Comparison of ENCODE assay signal across 7 mouse cellular contexts in genomic region chr17:33254530-33255318, GRCm38 (mm10). TPM values are rescaled to one million over a fixed set of nuclear protein-coding genes. Genes with fewer than 3 reads are reported as not detected.
DNase-seq lines count a peak whose midpoint lies in the region; ATAC-seq and TF ChIP-seq lines count a peak whose summit lies in the region.
"Not testable (repeated sequence)": the region's sequence is repeated elsewhere in the genome, so short reads cannot be mapped to it uniquely, and the experiment has no call there.

TSS of gene Zfp955a (minus strand) at chr17:33255145.

- TF ChIP-seq CTCF in gastrocnemius, adult 2 months (IDR thresholded peaks at IDR 0.05); lung, embryonic 14.5 days (IDR thresholded peaks at IDR 0.05; ENCODE audit: low read depth); midbrain, postnatal 0 days (IDR thresholded peaks at IDR 0.05): not testable (repeated sequence)

- 31% methylated on average over 1 of the region's 34 CpGs for WGBS in embryonic facial prominence, embryonic 13.5 days
- WGBS in hindbrain, embryonic 10.5 days = 43% methylated on average over 1 of the region's 34 CpGs
- WGBS in kidney, embryonic 16.5 days = 58% methylated on average over 1 of the region's 34 CpGs
- 29% methylated on average over 1 of the region's 34 CpGs for WGBS in lung, embryonic 14.5 days
- WGBS in midbrain, postnatal 0 days = 45% methylated on average over 1 of the region's 34 CpGs

- not testable (repeated sequence) for H3K36me3 ChIP-seq in embryonic facial prominence, embryonic 13.5 days; hindbrain, embryonic 10.5 days; kidney, embryonic 16.5 days (ENCODE audit: insufficient read depth, low read length); lung, embryonic 14.5 days (ENCODE audit: insufficient read depth); midbrain, postnatal 0 days (ENCODE audit: insufficient read depth, low read length)

- not testable (repeated sequence) for H3K27ac ChIP-seq in embryonic facial prominence, embryonic 13.5 days; gastrocnemius, adult 2 months; hindbrain, embryonic 10.5 days; kidney, embryonic 16.5 days (ENCODE audit: low read length); lung, embryonic 14.5 days (ENCODE audit: low read depth); midbrain, postnatal 0 days (ENCODE audit: low read depth, low read length)

- ATAC-seq in embryonic facial prominence, embryonic 13.5 days (ENCODE audit: insufficient number of reproducible peaks, insufficient read depth, low FRiP score, low TSS enrichment, low read depth) = peak; percentile 94
- ATAC-seq in kidney, embryonic 16.5 days (ENCODE audit: low FRiP score, low TSS enrichment) = peak; percentile 99
- peak; percentile 100 for ATAC-seq in lung, embryonic 14.5 days (ENCODE audit: insufficient read depth)
- peak; percentile 99 for ATAC-seq in midbrain, postnatal 0 days (ENCODE audit: low FRiP score)

- not testable (repeated sequence) for H3K4me1 ChIP-seq in embryonic facial prominence, embryonic 13.5 days; hindbrain, embryonic 10.5 days (replicated peaks); kidney, embryonic 16.5 days (ENCODE audit: insufficient read depth, low read length); lung, embryonic 14.5 days (ENCODE audit: insufficient read depth); midbrain, postnatal 0 days (ENCODE audit: insufficient read depth, low read length)

- H3K4me2 ChIP-seq in embryonic facial prominence, embryonic 13.5 days = peak within 1 kb of the TSS; percentile 34
- not testable (repeated sequence) for H3K4me2 ChIP-seq in kidney, embryonic 16.5 days (replicated peaks; ENCODE audit: low read depth, low read length); midbrain, postnatal 0 days (ENCODE audit: low read depth, low read length, poor library complexity, severe bottlenecking)
- peak within 1 kb of the TSS; percentile 23; the same call in 1 of the 2 replicates for H3K4me2 ChIP-seq in lung, embryonic 14.5 days

- not testable (repeated sequence) for H3K27me3 ChIP-seq in embryonic facial prominence, embryonic 13.5 days; hindbrain, embryonic 10.5 days (ENCODE audit: insufficient read depth, poor library complexity, severe bottlenecking); kidney, embryonic 16.5 days (ENCODE audit: insufficient read depth, low read length); lung, embryonic 14.5 days (ENCODE audit: insufficient read depth, low read length); midbrain, postnatal 0 days (ENCODE audit: insufficient read depth, low read length)

- intact Hi-C loops in gastrocnemius, adult 2 months (cut with DNase I); left cerebral cortex, postnatal 36 days (cut with DNase I): not testable (repeated sequence)

- not testable (repeated sequence) for DNase-seq in gastrocnemius, adult 2 months; hindbrain, embryonic 10.5 days (ENCODE audit: low spot score); left cerebral cortex, postnatal 36 days (ENCODE audit: low spot score in 2 of 2); lung, embryonic 14.5 days; midbrain, postnatal 0 days (ENCODE audit: low spot score)

- H3K4me3 ChIP-seq in embryonic facial prominence, embryonic 13.5 days; hindbrain, embryonic 10.5 days; kidney, embryonic 16.5 days (ENCODE audit: low read length); lung, embryonic 14.5 days (ENCODE audit: low read depth, low read length); midbrain, postnatal 0 days (ENCODE audit: low read depth, low read length): not testable (repeated sequence)
- H3K4me3 ChIP-seq in gastrocnemius, adult 2 months = peak within 1 kb of the TSS; percentile 58

- H3K9ac ChIP-seq in embryonic facial prominence, embryonic 13.5 days; kidney, embryonic 16.5 days (replicated peaks; ENCODE audit: low read length); lung, embryonic 14.5 days; midbrain, postnatal 0 days (replicated peaks; ENCODE audit: low read length, poor library complexity, severe bottlenecking): not testable (repeated sequence)

- not testable (repeated sequence) for H3K9me3 ChIP-seq in embryonic facial prominence, embryonic 13.5 days; hindbrain, embryonic 10.5 days; kidney, embryonic 16.5 days (ENCODE audit: low read length); lung, embryonic 14.5 days (ENCODE audit: low read depth, low read length); midbrain, postnatal 0 days (ENCODE audit: low read length)

RNA-seq across cellular contexts. Expression of gene Zfp955a, which starts in this region (rescaled TPM):
- polyA plus RNA-seq in embryonic facial prominence, embryonic 13.5 days (2015; fragmentation: Nextera tagmentation; extraction: Ambion mirVana) = 19.0 and 21.2 TPM in 2 replicates
- total RNA-seq in gastrocnemius, adult 2 months (2021) = 1 to 10 TPM; 4.7 to 5.7 TPM
- 12.7 and 16.4 TPM in 2 replicates for polyA plus RNA-seq in hindbrain, embryonic 10.5 days (2016; fragmentation: Nextera tagmentation; extraction: Ambion mirVana)
- 20.6 and 22.0 TPM in 2 replicates for polyA plus RNA-seq in kidney, embryonic 16.5 days (2015; fragmentation: Nextera tagmentation; extraction: Ambion mirVana)
- total RNA-seq in left cerebral cortex, postnatal 36 days (2021) = 10 to 100 TPM; 13.0 to 13.5 TPM
- polyA plus RNA-seq in lung, embryonic 14.5 days (2014; fragmentation: Nextera tagmentation; extraction: Ambion mirVana) = 18.9 and 20.0 TPM in 2 replicates
- total RNA-seq in midbrain, postnatal 0 days (2014; rRNA removed) = 13.9 and 20.6 TPM in 2 replicates
- polyA plus RNA-seq in midbrain, postnatal 0 days (2015; fragmentation: Nextera tagmentation; extraction: Ambion mirVana) = 20.1 and 20.4 TPM in 2 replicates
